Mouse (Mus musculus): ENCODE results near the gene Mthfd2.

The Mthfd2 gene

DNA sequence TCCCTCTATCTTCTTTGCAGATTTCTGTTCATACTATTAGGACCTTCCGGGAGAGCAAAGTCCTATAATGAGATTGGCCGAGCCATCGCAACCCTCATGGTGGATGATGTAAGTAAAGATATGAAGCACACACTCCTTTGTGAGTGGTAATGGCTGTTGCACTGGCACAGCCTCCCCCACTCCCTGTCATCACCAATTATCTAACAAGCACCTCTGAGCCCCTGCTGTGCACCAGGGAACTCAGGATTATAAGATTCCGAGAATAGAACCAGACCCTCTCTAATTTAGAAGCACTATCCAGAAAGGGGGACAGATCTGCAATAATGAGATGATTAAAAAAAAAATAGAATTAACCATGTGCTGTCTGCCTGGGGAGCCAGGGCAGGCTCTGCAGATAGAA lies 60.1 kb downstream of the Mthfd2 start:
- peak in 1 of 2 experiments; percentile 13 for DNase-seq

GRCm38 (mm10) chr6:83265253-83265652 lies 60.5 kb downstream of the Mthfd2 start:
- DNase-seq = peak in 1 of 2 experiments; percentile 13

DNA sequence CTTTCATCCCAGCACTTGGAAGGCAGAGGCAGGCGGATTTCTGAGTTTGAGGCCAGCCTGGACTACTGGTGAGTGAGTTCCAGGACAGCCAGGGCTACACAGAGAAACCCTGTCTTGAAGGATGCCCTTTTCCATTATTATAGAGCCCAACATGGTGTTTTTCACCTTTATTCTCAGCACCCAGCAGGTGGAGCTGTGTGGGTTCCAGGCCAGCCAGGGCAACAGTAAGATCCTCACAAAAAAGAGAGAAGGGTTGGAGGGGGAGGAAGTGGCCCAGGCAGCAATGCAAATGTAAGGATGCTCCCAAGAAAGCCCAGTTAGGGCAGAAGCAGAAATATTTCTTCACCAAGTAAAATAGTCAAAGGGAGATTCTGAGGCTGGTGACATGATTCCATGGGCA lies 61.2 kb downstream of the Mthfd2 start:
- DNase-seq = no peak
